Mouse (Mus musculus): Measurements from ENCODE around the gene Gid8. TPM values are rescaled to one million over a fixed set of nuclear protein-coding genes. Genes with fewer than 3 reads are reported as not detected.

The Gid8 gene
- total RNA-seq (2021): 10 to 100 TPM; 61.8 to 63.6 TPM
- long read RNA-seq, experiment 1, transcript Gid8-201 (5 exons, 1,655 nt): major isoform, 17 of 24 reads
- long read RNA-seq, experiment 1, partial matches to known transcripts: 5 of 24 reads
- long read RNA-seq, experiment 1, other reads (novel, unspliced or antisense): 2 of 24 reads
- long read RNA-seq, experiment 2, transcript Gid8-201 (5 exons, 1,655 nt): major isoform, 10 of 20 reads
- long read RNA-seq, experiment 2, partial matches to known transcripts: 2 of 20 reads
- long read RNA-seq, experiment 2, other reads (novel, unspliced or antisense): 8 of 20 reads

DNA sequence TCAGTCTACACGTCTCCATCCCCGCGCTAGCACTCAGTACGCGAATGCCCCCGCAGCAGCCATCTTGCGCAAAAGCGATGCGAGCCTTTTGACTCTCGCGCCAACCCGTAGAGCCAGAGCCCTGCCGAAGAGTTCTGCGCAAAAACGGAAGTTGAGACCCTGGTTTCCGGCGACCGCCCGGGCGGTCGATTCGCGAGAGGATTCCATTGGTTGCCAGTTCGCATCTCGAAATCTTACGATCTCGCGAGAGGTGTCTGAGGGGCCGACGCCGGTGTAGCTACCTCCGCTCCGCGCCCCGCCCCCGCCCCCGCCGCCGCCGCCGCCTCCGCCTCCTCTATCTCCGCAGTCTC is at the start of gene Gid8, which contains the start of gene Dido1:
Gene Gid8 (plus strand): TSS at position 195 of the 350 bp plus-strand sequence.
Gene Dido1 (minus strand): TSS at position 77 of the 350 bp plus-strand sequence.
- intact Hi-C loops (cut with DNase I): no loop called here
- DNase-seq (ENCODE audit: low spot score in 2 of 2): peak; percentile 96 to 97

DNA sequence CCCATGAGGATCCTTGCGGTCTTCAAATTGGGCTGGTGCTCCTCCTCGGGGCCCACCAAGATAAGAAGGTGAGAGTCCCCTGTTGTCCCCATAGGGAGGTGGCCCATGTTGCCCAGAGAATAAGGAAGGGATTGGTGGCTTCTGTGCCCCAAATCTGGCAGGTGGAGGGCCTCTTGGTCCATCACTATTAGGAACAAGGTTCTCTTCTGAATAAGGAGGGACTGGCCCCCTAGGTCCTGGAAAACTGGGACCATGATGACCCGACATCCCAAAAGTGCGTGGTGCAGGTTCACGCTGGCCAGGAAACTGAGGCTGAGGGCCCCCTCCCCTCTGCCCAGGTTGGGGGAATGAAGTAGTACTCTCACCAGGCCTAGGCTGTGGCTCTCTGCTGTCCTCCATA is 49.4 kb upstream of the Gid8 start:
- intact Hi-C loops (cut with DNase I): no loop called here
- no peak for DNase-seq (ENCODE audit: low spot score in 2 of 2)

DNA sequence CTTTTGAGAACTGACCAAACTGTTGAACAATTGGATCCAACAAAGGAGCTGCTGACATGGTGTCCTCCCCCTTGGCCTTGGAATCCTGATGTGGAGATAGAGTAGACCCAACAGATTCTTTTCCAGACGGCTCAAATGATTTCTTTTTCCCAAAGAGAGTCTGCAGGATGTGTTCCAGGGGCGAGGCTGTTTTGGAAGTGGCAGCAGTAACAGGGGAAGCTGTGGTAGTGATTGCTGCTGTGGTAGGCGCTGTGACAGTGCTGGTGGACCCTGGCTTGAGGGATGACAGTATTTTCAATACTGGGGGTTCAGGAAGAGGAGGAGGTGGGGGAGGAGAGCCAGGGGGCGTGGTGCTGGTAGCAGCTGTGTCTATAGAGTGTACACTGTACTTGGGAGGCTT is 47.9 kb upstream of the Gid8 start:
- DNase-seq (ENCODE audit: low spot score in 2 of 2): no peak
- intact Hi-C loops (cut with DNase I): no loop called here

- intact Hi-C loops (cut with DNase I): no loop called here
- DNase-seq (ENCODE audit: low spot score in 2 of 2): no peak
Measured at GRCm38 (mm10) chr2:180676706-180677105, 33.2 kb upstream of the Gid8 start.

DNA sequence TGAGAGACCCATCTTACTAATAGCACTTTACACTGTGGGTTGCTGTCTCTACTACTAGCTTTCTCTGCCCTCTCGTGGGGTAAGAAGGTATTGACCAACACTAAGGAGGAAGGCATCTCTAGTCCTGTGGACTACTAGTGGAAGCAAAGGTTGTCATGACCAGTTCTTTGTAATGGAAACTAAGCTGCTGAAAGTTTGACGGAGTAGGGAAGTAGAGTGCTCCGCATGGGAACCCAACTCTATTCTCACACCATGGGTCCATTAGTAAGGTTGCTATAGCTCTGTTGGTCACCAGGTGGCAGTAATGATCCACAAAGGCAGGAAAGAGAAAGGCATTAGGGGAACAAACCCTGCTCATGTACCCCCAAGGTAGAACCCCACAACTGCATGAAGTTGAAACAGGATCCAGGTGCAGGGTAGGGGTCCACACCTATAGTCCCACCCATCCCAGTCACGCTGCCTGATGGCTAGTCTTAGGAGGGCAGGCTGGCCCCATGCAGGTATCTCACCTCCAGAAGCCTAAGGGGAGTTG is 31.2 kb upstream of the Gid8 start:
- DNase-seq (ENCODE audit: low spot score in 2 of 2): peak; percentile 79 to 83
- intact Hi-C loops (cut with DNase I): no loop called here

GRCm38 (mm10) chr2:180681225-180681624 is 28.7 kb upstream of the Gid8 start:
- DNase-seq (ENCODE audit: low spot score in 2 of 2): no peak
- intact Hi-C loops (cut with DNase I): no loop called here

GRCm38 (mm10) chr2:180683524-180683923 is 26.4 kb upstream of the Gid8 start:
- intact Hi-C loops (cut with DNase I): no loop called here
- DNase-seq (ENCODE audit: low spot score in 2 of 2): no peak

GRCm38 (mm10) chr2:180684031-180684430 is 25.9 kb upstream of the Gid8 start:
- DNase-seq (ENCODE audit: low spot score in 2 of 2): no peak
- intact Hi-C loops (cut with DNase I): no loop called here

DNA sequence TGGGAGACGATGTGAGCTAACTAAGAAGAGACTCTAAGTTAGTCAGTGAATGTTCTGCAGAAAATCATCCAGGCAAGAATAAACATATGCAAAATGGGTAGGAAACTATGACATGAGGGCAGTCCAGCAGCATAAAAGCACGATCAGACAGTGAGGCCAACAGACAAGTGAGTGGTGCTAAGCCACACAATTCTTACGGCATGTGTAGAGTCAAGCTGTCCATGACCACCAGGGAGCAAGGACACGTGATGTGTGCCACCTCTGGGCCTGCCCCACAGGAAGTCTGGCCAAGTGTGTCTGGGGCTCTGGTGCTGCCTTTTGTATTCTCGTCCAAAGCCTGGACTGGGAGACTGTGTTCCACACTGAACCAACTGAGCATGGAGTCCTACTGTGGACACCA is 20.1 kb upstream of the Gid8 start:
- peak in 1 of 2 experiments; percentile 32 for DNase-seq (ENCODE audit: low spot score in 2 of 2)

GRCm38 (mm10) chr2:180692630-180693029 is 17.3 kb upstream of the Gid8 start:
- intact Hi-C loops (cut with DNase I): no loop called here
- DNase-seq (ENCODE audit: low spot score in 2 of 2): peak in 1 of 2 experiments; percentile 33

More for the DNA sequence above, 20.1 kb upstream of the Gid8 start:
- intact Hi-C loops (cut with DNase I): no loop called here

GRCm38 (mm10) chr2:180695176-180695575 is 14.7 kb upstream of the Gid8 start:
- DNase-seq (ENCODE audit: low spot score in 2 of 2): no peak
- intact Hi-C loops (cut with DNase I): no loop called here

GRCm38 (mm10) chr2:180700457-180700856 is 9.5 kb upstream of the Gid8 start:
- intact Hi-C loops (cut with DNase I): no loop called here
- no peak for DNase-seq (ENCODE audit: low spot score in 2 of 2)

- no peak for DNase-seq (ENCODE audit: low spot score in 2 of 2)
- intact Hi-C loops (cut with DNase I): no loop called here
Measured at GRCm38 (mm10) chr2:180701053-180701766, 8.7 kb upstream of the Gid8 start.

DNA sequence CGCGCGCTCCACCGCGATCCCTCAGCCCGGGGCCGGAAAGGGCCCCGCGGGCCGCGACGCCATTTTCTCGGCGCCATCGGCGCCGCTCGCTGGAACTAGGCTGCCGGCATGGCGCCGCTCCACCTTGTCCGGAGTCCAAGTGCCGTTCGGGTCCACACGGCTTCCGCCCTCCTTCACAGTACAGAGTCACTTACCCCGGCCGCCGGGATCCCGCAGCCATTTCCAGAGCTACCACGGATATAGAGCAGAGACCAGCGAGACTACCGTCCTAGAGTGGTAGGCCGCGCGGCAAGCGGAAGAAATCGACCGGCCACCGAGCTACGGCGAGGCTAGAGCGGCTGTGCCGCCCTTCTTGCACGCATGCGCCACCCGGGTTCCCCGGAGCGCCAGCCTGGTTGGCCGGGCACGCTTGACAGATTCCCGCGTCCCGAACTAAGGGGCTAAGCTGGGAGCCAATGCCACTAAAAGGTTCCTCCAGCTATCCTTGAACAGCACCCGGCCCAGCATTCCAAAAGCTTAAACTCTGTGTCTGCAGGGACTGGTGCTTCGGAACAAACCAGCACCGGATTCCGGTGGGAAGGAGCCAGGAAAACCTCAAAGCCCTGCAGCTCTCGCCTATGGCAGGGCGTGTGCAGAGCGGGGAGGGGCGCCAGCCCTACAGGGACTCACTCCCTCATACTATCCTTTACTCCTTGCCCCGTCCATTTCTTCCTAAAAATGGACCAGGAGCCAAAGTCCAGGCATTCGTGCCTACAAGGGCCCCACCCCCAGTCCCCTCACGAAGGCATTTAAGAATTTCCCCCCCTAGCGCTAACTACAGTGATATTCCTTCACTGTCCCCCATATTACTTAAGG is 7.9 kb upstream of the Gid8 start:
- peak; percentile 90 to 93 for DNase-seq (ENCODE audit: low spot score in 2 of 2)

DNA sequence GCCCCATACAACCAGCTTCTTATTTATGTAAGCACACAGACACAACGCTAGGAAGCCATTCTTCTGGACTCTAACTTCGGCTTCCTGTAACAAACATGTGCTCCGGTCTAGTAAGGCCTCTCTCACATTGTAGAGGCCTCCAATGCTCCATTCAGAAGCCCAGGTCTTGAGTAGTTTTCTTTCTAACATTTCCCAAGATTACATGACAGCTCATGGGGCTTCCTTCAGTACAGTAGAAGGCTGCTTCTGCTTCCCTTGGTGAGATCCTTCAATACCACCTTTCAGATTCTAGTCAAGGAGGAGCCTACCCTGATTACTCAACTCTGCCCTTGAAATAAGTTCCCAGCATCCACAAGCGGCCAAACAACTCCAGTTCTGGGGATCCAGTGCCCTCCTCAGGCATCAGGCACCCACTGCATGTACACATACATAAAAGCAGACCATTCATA is 7.2 kb upstream of the Gid8 start:
- DNase-seq (ENCODE audit: low spot score in 2 of 2): no peak
- intact Hi-C loops (cut with DNase I): no loop called here

More for the DNA sequence above, 7.9 kb upstream of the Gid8 start:
- intact Hi-C loops (cut with DNase I): no loop called here

DNA sequence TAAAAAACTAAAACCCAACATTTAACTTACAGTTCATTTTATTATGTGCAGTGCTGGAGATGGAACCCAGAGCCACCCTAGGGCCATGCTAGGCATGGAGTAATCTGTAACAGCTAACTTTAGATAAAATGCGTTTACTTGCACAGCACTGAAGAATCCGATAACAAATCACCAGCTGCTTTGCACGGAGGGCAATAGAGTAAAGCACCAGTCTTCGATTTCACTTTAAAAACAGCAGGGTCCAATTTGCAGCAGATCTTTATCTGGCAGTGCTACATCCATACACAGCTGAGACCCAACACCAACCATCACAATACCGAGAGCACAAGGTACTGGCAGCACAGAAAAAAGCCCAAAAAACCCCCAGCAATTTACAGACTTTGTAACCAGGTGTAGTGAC is 6.7 kb upstream of the Gid8 start:
- intact Hi-C loops (cut with DNase I): no loop called here
- no peak for DNase-seq (ENCODE audit: low spot score in 2 of 2)

DNA sequence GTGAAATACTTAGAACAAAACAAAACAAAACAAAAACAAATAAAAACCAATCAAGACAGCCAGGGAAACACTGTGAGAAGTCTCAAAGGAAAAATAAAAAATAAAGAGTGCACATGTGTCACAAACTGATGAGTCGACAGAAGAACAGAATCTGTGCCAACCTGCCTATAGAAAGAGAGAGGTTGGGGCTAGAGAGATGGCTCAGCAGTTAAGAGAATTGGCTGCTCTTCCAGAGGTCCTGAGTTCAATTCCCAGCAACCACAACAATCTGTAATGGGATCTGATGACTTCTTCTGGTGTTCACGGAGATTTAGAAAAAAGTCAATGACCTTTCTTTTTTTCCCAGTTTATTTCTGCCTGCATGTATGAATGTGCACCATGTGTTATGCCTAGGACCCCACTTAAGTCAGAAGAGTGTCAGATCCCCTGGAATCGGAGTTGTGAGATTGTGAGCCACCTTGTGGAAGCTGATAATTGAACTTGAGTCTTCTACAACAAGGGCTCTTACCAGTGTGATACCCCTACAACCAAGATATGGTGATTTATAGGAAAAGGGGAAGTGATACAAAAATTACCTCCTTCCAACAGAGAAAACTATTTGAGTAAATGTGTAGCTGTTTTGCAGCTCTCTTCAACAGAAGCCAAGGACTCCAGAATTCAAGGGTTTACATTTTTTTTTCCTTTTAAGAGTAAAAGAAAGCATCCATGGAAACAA is 6.1 kb upstream of the Gid8 start:
- DNase-seq (ENCODE audit: low spot score in 2 of 2): no peak
- intact Hi-C loops (cut with DNase I): no loop called here

DNA sequence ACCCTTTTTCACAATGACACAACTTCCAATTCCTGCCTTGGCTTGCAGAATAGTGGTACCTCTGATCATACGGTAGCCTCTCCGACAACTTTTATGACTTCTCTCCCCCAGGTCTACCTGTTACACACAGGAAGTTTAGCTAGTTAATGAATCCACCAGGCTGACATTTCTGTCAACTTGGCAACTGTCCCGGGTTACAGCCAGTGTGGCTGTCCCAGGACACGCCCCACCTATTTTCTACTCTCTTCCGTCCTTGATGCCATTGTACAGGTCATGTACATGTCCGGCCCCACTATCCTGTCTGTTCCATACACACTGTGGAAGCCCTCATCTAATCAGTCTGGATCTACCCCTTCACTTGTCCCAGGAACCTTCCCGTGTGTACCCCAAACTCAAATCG is 5.3 kb upstream of the Gid8 start:
- no peak for DNase-seq (ENCODE audit: low spot score in 2 of 2)
- intact Hi-C loops (cut with DNase I): no loop called here

GRCm38 (mm10) chr2:180705066-180705465 is 4.9 kb upstream of the Gid8 start:
- intact Hi-C loops (cut with DNase I): no loop called here
- DNase-seq (ENCODE audit: low spot score in 2 of 2): no peak
